Mouse (Mus musculus): ENCODE measurements around the gene Rad54l2. TPM values are rescaled to one million over a fixed set of nuclear protein-coding genes. Genes with fewer than 3 reads are reported as not detected.
A peak's percentile ranks its signal among the peaks of the same experiment; 100 is the strongest.

Rad54l2 gene
- polyA plus RNA-seq (2015; fragmentation: Nextera tagmentation; extraction: Ambion mirVana) = 3.3 and 3.7 TPM in 2 replicates

DNA sequence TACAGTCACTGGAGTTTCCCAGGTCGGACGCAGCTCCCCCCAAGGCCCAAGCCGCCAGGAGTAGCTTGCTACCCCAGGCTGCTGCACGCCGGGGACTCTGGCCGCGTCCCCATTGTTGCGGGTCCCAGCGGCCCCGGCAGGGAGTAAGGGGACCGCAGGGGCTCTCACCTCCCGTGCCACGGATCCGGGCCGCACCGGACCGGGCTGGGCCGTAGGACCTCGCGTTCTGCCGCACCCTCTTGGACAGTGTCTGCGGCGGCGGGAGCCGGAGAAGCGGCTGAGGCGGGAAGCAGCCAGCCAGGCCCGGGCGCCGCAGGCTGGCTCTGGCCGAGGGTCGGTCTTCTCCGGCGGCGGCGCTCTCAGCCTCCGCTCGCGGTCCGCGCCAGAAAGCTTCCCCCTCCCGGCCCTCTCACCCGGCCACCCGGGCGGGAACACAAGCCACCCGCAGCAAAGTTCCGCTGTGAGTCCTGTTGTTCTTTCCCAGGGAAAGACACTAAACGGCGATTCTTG is at the start of gene Rad54l2:
TSS of gene Rad54l2 (minus strand) at position 383 of the 510 bp plus-strand sequence.
- Histone ChIP-seq H3K9ac (ENCODE audit: low read depth, low read length) (peak within 1 kb of the TSS; percentile 99), H3K4me1 (ENCODE audit: control insufficient read depth, insufficient read depth, low read length) (peaks cover 18% of the 10 kb centered on the region), H3K4me2 (ENCODE audit: low read depth, low read length) (peak within 1 kb of the TSS; percentile 87), H3K27me3 (replicated peaks; ENCODE audit: control insufficient read depth, insufficient read depth, low read length) (no peaks in the 10 kb centered on the region), H3K4me3 (ENCODE audit: low read length) (peak within 1 kb of the TSS; percentile 99), H3K36me3 (ENCODE audit: control insufficient read depth, insufficient read depth, low read length) (no peaks in the 10 kb centered on the region), H3K27ac (ENCODE audit: low read length) (peak within 1 kb of the TSS; percentile 92), H3K9me3 (ENCODE audit: control insufficient read depth, low read length) (no peaks in the 10 kb centered on the region)
- ATAC-seq = peak; percentile 89
- WGBS = under 1% methylated on average over 48 of the region's 49 CpGs

DNA sequence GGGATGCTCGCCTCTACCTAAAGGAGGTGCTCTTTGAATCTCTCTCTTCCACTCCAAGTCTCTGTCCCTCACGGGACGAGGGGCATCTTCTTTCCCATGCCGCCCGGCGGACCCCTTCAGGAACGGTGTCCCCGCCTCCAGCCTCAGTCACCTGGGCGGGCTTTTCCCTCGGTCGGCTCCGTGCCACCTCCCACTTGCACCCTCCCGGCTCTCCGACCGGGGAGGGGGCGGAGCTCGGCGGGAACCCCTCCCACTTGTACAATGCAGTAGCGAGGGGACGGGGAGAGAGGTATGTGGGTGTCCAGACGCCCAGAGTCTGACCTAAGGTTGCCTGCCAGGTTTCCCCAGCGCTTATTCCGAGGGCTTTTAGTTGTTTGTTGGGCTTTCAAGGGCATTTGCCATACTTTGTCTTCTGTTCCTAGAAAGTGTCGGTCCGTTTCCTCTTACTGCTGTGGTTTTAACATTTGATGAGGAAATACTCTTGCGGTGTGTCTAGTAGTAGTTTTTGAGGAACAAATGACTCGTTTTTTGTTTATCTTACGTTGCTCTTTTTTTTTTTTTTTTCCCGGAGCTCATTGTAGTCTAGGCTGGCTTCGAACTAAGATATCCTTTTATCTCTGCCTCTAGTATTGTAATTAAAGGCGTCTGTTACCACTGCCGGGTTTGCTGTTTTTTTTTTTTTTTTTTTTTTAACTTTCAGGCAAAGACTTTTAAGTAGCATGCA is 33.5 kb upstream of the Rad54l2 start:
- Histone ChIP-seq H3K4me1 (ENCODE audit: control insufficient read depth, insufficient read depth, low read length) (no peaks in the 10 kb centered on the region), H3K9me3 (ENCODE audit: control insufficient read depth, low read length) (no peaks in the 10 kb centered on the region), H3K27me3 (replicated peaks; ENCODE audit: control insufficient read depth, insufficient read depth, low read length) (no peaks in the 10 kb centered on the region), H3K4me2 (ENCODE audit: low read depth, low read length) (peak overlapping the region; percentile 46), H3K4me3 (ENCODE audit: low read length) (peak overlapping the region; percentile 96), H3K36me3 (ENCODE audit: control insufficient read depth, insufficient read depth, low read length) (no peaks in the 10 kb centered on the region), H3K9ac (ENCODE audit: low read depth, low read length) (peak overlapping the region; percentile 92), H3K27ac (ENCODE audit: low read length) (peak overlapping the region; percentile 94)
- peak; percentile 86 for ATAC-seq
- WGBS = under 1% methylated on average over 32 of the region's 32 CpGs

DNA sequence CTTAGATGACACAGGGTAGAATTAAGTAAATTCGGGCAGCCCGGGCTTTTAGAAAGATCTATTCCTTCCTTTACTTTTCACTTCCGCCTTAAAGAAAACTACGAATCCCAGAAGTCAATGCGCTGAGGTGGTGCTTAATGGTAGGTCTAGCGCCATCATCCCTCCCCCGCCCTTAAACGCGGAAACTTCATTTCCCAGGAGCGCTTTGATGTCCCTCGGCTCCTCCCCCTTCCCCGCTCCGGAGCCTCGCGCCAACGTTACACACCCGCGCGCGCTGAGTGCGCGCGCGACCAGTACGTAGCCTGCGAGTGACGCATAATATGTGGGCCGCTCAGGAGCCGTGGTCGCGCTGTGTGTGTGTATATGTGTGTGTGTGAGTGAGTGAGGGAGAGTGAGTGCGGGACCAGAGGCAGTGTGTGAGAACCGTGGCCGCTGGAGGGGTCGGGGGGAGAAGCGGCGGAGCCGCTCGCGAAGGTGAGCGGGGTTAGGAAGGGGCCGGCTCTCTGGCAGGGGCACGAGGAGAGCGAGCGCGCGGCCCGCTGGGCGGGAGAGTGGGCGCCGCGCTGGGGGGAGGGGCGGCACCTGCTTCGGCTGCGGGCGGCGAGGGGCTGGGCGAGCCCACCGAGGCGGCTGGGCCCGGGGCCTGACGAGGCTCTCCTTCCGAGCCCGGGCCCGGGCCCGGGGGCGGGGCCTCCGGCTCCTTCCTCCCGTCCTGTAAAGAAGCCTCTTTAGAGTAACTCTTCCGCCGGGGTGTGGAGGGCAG is 32.8 kb upstream of the Rad54l2 start, which contains the start of gene Dcaf1:
TSS of gene Dcaf1 (plus strand) at position 257 of the 763 bp plus-strand sequence.
- peak within 1 kb of the TSS; percentile 94 for H3K27ac ChIP-seq (ENCODE audit: low read length)
- no peaks in the 10 kb centered on the region for H3K9me3 ChIP-seq (ENCODE audit: control insufficient read depth, low read length)

DNA sequence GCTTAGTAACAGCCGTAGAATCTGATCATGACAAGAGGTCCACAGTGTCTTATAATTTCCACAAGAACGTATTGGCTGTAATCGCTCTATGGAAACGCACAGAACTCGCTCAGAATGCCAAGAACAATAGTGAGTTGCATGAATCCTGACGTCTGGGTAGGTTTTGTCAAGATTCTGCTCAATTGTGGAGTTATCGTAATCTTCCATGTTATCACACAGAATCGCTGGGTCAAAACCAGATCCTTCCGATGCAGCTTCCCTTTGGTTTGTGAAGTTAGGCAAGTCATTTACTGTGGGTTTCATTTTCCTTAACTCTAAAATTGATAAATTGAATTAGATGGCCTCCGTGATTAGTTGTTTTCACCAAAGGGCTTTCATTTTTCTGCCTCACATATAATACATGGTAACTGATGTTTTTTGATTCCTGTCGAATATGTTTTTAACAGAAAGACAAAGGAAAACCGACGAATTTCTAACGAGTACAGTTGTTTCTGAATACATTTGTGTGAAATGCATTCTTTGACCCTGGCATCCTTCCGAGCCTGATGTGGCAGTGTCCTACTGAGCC is 32.1 kb upstream of the Rad54l2 start:
- 46% methylated on average over 15 of the region's 15 CpGs for WGBS
- Histone ChIP-seq H3K4me2 (ENCODE audit: low read depth, low read length) (peak overlapping the region; percentile 54), H3K36me3 (ENCODE audit: control insufficient read depth, insufficient read depth, low read length) (no peaks in the 10 kb centered on the region), H3K27me3 (replicated peaks; ENCODE audit: control insufficient read depth, insufficient read depth, low read length) (no peaks in the 10 kb centered on the region), H3K4me1 (ENCODE audit: control insufficient read depth, insufficient read depth, low read length) (no peaks in the 10 kb centered on the region), H3K9me3 (ENCODE audit: control insufficient read depth, low read length) (no peaks in the 10 kb centered on the region), H3K9ac (ENCODE audit: low read depth, low read length) (peak overlapping the region; percentile 65), H3K27ac (ENCODE audit: low read length) (0 out of 2 replicates have a peak overlapping the region, but pooled peaks have one; percentile 63), H3K4me3 (ENCODE audit: low read length) (peak overlapping the region; percentile 96)
- ATAC-seq = no peak

More for the DNA sequence above, 32.8 kb upstream of the Rad54l2 start, which contains the start of gene Dcaf1:
- peak within 1 kb of the TSS; percentile 92 for H3K9ac ChIP-seq (ENCODE audit: low read depth, low read length)
- H3K27me3 ChIP-seq (replicated peaks; ENCODE audit: control insufficient read depth, insufficient read depth, low read length) = no peaks in the 10 kb centered on the region
- H3K4me3 ChIP-seq (ENCODE audit: low read length) = peak within 1 kb of the TSS; percentile 96
- no peaks in the 10 kb centered on the region for H3K36me3 ChIP-seq (ENCODE audit: control insufficient read depth, insufficient read depth, low read length)
- ATAC-seq = peak; percentile 97
- H3K4me2 ChIP-seq (ENCODE audit: low read depth, low read length) = peak within 1 kb of the TSS; percentile 54
- H3K4me1 ChIP-seq (ENCODE audit: control insufficient read depth, insufficient read depth, low read length) = no peaks in the 10 kb centered on the region
- WGBS = under 1% methylated on average over 58 of the region's 71 CpGs

DNA sequence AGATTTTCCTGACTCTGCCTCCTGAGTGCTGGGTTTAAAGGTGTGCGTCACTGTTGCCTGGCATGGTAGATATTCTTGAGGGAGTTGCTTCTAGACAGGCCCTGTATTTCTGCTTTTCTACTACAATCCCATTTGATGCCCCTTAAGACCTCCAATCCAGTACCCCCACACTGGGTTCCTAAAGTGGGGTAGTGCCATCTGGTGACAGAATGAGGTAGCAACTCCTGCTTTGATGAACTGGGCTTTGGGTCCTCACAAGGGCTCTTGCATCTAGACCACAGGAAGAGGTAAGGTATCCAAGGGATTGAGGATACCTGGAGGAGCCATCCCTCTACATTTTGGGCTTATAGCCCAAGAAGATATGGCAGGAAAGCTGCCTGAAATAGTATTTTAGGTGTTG is 30.2 kb upstream of the Rad54l2 start:
- H3K4me1 ChIP-seq (ENCODE audit: control insufficient read depth, insufficient read depth, low read length) = no peaks in the 10 kb centered on the region
- no peak overlapping the region for H3K27ac ChIP-seq (ENCODE audit: low read length)
- no peak overlapping the region for H3K4me3 ChIP-seq (ENCODE audit: low read length)
- no peak overlapping the region for H3K4me2 ChIP-seq (ENCODE audit: low read depth, low read length)
- 81% methylated on average over 1 of the region's 1 CpGs for whole genome bisulfite sequencing
- no peaks in the 10 kb centered on the region for H3K36me3 ChIP-seq (ENCODE audit: control insufficient read depth, insufficient read depth, low read length)
- no peak for ATAC-seq
- no peak overlapping the region for H3K9ac ChIP-seq (ENCODE audit: low read depth, low read length)
- H3K9me3 ChIP-seq (ENCODE audit: control insufficient read depth, low read length) = no peaks in the 10 kb centered on the region
- H3K27me3 ChIP-seq (replicated peaks; ENCODE audit: control insufficient read depth, insufficient read depth, low read length) = no peaks in the 10 kb centered on the region

DNA sequence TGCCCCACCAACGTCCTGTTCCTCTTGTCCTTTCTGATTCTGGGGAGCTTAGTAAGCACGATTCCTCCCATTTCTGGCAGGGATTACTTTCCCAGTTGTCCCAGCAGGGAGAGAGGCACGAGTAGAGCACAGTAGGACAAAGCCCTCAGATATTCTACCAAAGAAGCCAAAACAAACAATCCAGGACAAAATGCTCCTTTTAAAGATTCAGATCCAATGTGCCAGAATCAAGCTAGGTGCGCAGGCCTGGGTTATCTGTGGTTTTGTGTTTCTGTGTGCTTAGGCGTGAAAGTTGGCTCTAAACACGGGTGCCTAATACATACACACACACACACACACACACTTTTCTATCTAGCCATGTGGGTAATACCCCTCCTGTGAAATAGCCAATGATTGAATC is 29.2 kb upstream of the Rad54l2 start:
- Histone ChIP-seq H3K4me1 (ENCODE audit: control insufficient read depth, insufficient read depth, low read length) (no peaks in the 10 kb centered on the region), H3K4me2 (ENCODE audit: low read depth, low read length) (no peak overlapping the region), H3K9ac (ENCODE audit: low read depth, low read length) (no peak overlapping the region), H3K9me3 (ENCODE audit: control insufficient read depth, low read length) (no peaks in the 10 kb centered on the region), H3K27ac (ENCODE audit: low read length) (no peak overlapping the region), H3K4me3 (ENCODE audit: low read length) (no peak overlapping the region), H3K27me3 (replicated peaks; ENCODE audit: control insufficient read depth, insufficient read depth, low read length) (no peaks in the 10 kb centered on the region), H3K36me3 (ENCODE audit: control insufficient read depth, insufficient read depth, low read length) (no peaks in the 10 kb centered on the region)
- ATAC-seq = no peak
- WGBS = 72% methylated on average over 6 of the region's 6 CpGs

DNA sequence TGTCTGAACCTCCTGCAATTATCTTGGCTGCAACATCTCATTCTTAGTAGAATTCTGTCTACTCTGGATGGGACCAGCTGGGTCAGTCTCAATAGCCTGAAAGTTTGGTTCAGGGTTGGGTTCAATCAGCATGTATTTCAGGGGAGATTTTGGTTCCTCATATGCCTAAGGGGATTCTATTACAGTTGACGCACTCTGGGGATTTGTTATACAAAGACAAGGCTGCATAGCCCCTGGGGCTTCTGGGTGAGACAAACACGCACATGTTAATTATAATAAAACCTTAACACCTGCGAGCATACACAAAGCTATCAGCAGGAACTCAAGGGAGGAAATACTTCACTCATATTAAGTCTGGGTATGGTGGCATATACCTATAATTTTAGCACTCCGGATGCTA is 17.5 kb upstream of the Rad54l2 start:
- 77% methylated on average over 4 of the region's 4 CpGs for WGBS
- no peak for ATAC-seq

DNA sequence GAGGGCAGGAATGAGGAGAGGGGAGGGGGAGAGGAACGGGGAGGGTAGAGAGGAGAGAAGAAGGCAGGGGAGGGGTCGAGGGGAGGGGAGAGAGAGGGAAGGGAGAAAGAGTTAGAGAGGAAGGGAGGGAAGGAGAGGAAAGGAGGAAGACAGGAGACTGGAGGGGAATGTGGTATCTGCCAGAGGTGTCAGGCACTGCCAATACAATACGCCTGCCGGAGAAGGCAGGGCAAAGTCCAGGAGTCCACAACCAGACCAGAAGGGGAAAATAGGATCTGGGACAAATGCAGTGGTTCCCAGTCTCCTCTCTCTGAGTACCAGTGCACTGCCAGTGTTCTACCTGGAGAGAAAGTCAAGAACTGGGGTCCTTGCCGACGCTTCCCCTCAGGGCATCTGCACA is 1.8 kb upstream of the Rad54l2 start:
- Histone ChIP-seq H3K9me3 (ENCODE audit: control insufficient read depth, low read length) (no peaks in the 10 kb centered on the region), H3K4me2 (ENCODE audit: low read depth, low read length) (peak overlapping the region; percentile 38), H3K36me3 (ENCODE audit: control insufficient read depth, insufficient read depth, low read length) (no peaks in the 10 kb centered on the region), H3K9ac (ENCODE audit: low read depth, low read length) (no peak overlapping the region), H3K4me3 (ENCODE audit: low read length) (no peak overlapping the region), H3K4me1 (ENCODE audit: control insufficient read depth, insufficient read depth, low read length) (peaks cover 15% of the 10 kb centered on the region), H3K27ac (ENCODE audit: low read length) (no peak overlapping the region), H3K27me3 (replicated peaks; ENCODE audit: control insufficient read depth, insufficient read depth, low read length) (no peaks in the 10 kb centered on the region)
- peak; percentile 78 for ATAC-seq
- WGBS = 57% methylated on average over 6 of the region's 6 CpGs

More for the DNA sequence above, 17.5 kb upstream of the Rad54l2 start:
- Histone ChIP-seq H3K9me3 (ENCODE audit: control insufficient read depth, low read length) (no peaks in the 10 kb centered on the region), H3K36me3 (ENCODE audit: control insufficient read depth, insufficient read depth, low read length) (no peaks in the 10 kb centered on the region), H3K9ac (ENCODE audit: low read depth, low read length) (no peak overlapping the region), H3K4me3 (ENCODE audit: low read length) (no peak overlapping the region), H3K4me1 (ENCODE audit: control insufficient read depth, insufficient read depth, low read length) (no peaks in the 10 kb centered on the region), H3K4me2 (ENCODE audit: low read depth, low read length) (no peak overlapping the region), H3K27me3 (replicated peaks; ENCODE audit: control insufficient read depth, insufficient read depth, low read length) (no peaks in the 10 kb centered on the region), H3K27ac (ENCODE audit: low read length) (no peak overlapping the region)

DNA sequence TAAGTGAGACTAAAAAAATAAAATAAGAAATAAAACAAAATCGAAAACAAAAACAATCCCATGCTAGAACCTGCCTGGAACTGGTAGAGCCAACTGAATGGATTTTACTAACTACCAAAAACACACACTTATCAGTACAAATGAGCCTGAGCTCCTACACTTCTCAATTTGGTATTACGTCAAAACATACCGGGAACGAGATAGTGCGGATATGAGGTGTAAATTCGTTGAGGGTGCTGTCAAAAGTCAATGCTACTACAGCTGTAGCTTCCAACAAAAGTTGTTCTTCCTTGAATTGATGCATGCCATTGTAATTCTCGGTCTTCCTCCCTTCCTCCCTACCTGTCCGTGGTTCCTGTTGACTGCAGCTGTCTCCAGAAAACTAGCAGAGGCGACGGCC is 369 bp upstream of the Rad54l2 start:
- WGBS = 15% methylated on average over 10 of the region's 10 CpGs
- peak; percentile 10; the same call in 1 of the 2 replicates for ATAC-seq
- no peaks in the 10 kb centered on the region for H3K9me3 ChIP-seq (ENCODE audit: control insufficient read depth, low read length)

More for the DNA sequence above, 369 bp upstream of the Rad54l2 start:
- peak overlapping the region; percentile 99 for H3K4me3 ChIP-seq (ENCODE audit: low read length)
- peak overlapping the region; percentile 99 for H3K9ac ChIP-seq (ENCODE audit: low read depth, low read length)
- H3K4me1 ChIP-seq (ENCODE audit: control insufficient read depth, insufficient read depth, low read length) = peaks cover 18% of the 10 kb centered on the region
- no peaks in the 10 kb centered on the region for H3K36me3 ChIP-seq (ENCODE audit: control insufficient read depth, insufficient read depth, low read length)
- H3K27ac ChIP-seq (ENCODE audit: low read length) = peak overlapping the region; percentile 23; the same call in 1 of the 2 replicates
- no peaks in the 10 kb centered on the region for H3K27me3 ChIP-seq (replicated peaks; ENCODE audit: control insufficient read depth, insufficient read depth, low read length)
- H3K4me2 ChIP-seq (ENCODE audit: low read depth, low read length) = peak overlapping the region; percentile 87

All from intestine, embryonic 16.5 days (tissue).